Mouse (Mus musculus) layer of hippocampus, postnatal 36 days (tissue): ENCODE data around the gene Brd7. TPM values are rescaled to one million over a fixed set of nuclear protein-coding genes. Genes with fewer than 3 reads are reported as not detected.

Experiments used
- DNase-seq, 2 experiments: peaks; one replicate each; pipeline ENCODE4 v3.0.0; 2022
- total RNA-seq, 2 experiments: library from RNA; stranded (reverse); gene quantifications; 2 replicates each; pipeline ENCODE4 v1.2.3; 2021

Gene Brd7
- total RNA-seq, 2 experiments from 2014 or later, result 52.5 to 64.9 TPM

DNA sequence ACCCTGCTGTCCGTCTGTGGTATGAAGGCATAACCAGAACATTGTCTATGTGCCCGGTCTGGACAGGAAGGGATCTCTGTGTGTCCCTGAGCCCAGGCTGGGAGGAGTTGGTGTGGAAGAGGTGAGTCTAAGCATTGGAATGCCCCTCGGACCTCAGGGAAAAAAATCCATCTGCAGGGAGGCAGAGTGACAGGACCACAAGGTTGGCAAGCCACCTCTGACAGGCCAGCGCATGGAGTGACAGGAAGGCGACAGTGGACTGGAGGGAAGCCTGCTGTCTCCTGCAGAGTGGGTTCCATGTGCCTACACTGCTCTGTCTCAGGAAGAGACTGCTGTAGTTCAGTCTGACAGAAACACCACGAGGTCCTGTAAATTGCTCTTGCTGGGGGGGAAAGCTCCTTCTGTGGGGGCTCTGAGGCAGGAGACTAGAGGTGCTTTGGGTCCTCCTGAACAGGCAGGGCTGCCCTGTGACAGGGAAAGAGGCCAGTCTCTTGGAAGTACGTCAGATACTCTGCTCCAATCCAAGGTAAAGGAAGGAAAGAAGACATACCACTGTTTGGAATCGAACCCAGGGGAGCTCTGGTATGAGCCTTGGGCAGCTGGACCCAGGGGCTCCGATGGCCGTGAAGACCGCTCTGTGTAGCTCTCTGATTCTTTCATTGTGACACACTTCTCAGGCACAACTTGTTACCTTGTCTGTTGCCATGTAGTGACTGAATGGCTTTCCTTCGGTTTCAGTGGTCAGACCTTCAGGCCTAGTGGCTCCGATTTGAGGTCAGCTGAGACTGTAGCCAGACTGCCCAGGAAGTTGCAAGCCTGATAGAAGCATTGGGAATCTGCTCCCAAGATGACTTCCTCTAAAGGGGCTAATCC is 78.5 kb downstream of the Brd7 start:
- no peak for DNase-seq

DNA sequence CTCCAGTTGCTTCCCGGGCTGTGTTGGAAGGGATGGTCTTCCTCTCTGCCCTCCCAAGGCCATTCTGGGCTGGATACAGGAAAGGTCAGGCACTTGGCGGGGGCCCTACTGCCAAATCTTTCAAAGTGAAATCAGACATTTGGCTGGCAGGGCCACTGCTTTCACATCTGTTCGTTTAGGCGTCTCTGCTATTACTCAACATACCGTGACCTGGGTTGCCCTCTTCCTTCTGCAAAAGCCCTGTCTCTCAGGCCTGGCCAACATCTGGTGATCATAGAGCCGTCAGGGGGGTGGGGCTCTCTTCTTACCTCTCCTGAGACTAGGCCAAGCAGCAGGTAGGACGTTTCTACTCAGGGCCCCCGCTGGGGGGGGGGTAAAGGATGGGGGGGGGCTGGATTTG is 79.3 kb downstream of the Brd7 start:
- no peak for DNase-seq

Other genes starting within 250 kb of the Brd7 start
- 10 to 100 TPM; 36.7 to 37.9 TPM for gene Cnep1r1, start 243.4 kb downstream of the Brd7 start, total RNA-seq
- 10 to 100 TPM; 28.0 to 33.5 TPM for gene Heatr3, start 224.3 kb downstream of the Brd7 start, total RNA-seq
- 10 to 100 TPM; 38.4 to 40.2 TPM for gene Tent4b, start 163.0 kb downstream of the Brd7 start, total RNA-seq
- gene Adcy7, start 89.8 kb downstream of the Brd7 start, total RNA-seq, result 1 to 10 TPM; 1.9 to 3.0 TPM
- 10 to 100 TPM; 10.1 to 11.9 TPM for gene Nkd1, start 159.2 kb upstream of the Brd7 start, total RNA-seq